Mouse (Mus musculus): ENCODE data around the gene Hsd17b12.

GRCm38 (mm10) chr2:93988440-93988839 lies 169.3 kb downstream of the Hsd17b12 start:
- no peak for TF ChIP-seq CTCF (IDR thresholded peaks at IDR 0.05; ENCODE audit: control insufficient read depth, insufficient read depth, insufficient replicate concordance, low read depth, low read length)
- no peak for TF ChIP-seq POLR2A (IDR thresholded peaks at IDR 0.05; ENCODE audit: control insufficient read depth, low read depth, low read length)

Data from testis, adult 2 months (tissue).